Mouse (Mus musculus) neural tube, embryonic 14.5 days (tissue): Measurements from ENCODE around the gene Mapk12. TPM values are rescaled to one million over a fixed set of nuclear protein-coding genes. Genes with fewer than 3 reads are reported as not detected.

Source experiments
- ATAC-seq: fragments of 200-750 bp; cut with Nextera tagmentation; 2 replicates; pipeline ENCODE4 v1.8.0; 2017; ENCODE audit warnings: low read depth, mild to moderate bottlenecking, moderate TSS enrichment, moderate library complexity
- H3K27ac ChIP-seq: fragments of 300-500 bp; sonication (generic); 2 replicates; pipeline ENCODE4 v1.5.1; 2014; ENCODE audit warnings: low read depth, mild to moderate bottlenecking, control low read depth, low read length, moderate library complexity, mixed read lengths
- H3K27me3 ChIP-seq: fragments of 300-500 bp; sonication (generic); 2 replicates; pipeline ENCODE4 v1.6.1; 2014; ENCODE audit warnings: low read length; ENCODE audit not compliant: control insufficient read depth, insufficient read depth
- H3K36me3 ChIP-seq: fragments of 300-500 bp; sonication (generic); 2 replicates; pipeline ENCODE4 v1.6.1; 2014; ENCODE audit warnings: low read length, mixed read lengths; ENCODE audit not compliant: control insufficient read depth, insufficient read depth
- H3K4me1 ChIP-seq: fragments of 300-500 bp; sonication (generic); 2 replicates; pipeline ENCODE4 v1.6.1; 2014; ENCODE audit warnings: low read length; ENCODE audit not compliant: control insufficient read depth, insufficient read depth
- H3K4me2 ChIP-seq: fragments of 300-500 bp; sonication (generic); 2 replicates; pipeline ENCODE4 v1.6.1; 2014; ENCODE audit warnings: mild to moderate bottlenecking, low read depth, low read length, control low read depth
- H3K4me3 ChIP-seq: fragments of 300-500 bp; sonication (generic); 2 replicates; pipeline ENCODE4 v1.5.1; 2014; ENCODE audit warnings: low read depth, low read length, control low read depth, mixed read lengths
- H3K9ac ChIP-seq: fragments of 300-500 bp; sonication (generic); replicated peaks from 2 replicates; pipeline ENCODE4 v1.6.1; 2014; ENCODE audit warnings: low read depth, mild to moderate bottlenecking, control low read depth, low read length, mixed read lengths
- H3K9me3 ChIP-seq: fragments of 300-500 bp; sonication (generic); 2 replicates; pipeline ENCODE4 v1.6.1; 2016; ENCODE audit warnings: low read length; ENCODE audit not compliant: control insufficient read depth
- WGBS: fragments of 180-500 bp; shearing (Covaris S2); extraction: QIAGEN DNeasy Blood & Tissue Kit; methylation state at CpG from one replicate; pipeline ENCODE4 v1.1.7; 2014; 5-methylcytosine and 5-hydroxymethylcytosine counted together
- polyA plus RNA-seq: library from polyadenylated mRNA; unstranded; fragments of >200 nt; fragmentation: Nextera tagmentation; extraction: Ambion mirVana; gene quantifications from 2 replicates; pipeline ENCODE4 v1.2.1, GENCODE M21; 2014

The Mapk12 gene
- 2.9 and 5.2 TPM in 2 replicates for polyA plus RNA-seq

GRCm38 (mm10) chr15:89140659-89141252, at the start of gene Mapk12:
TSS of gene Mapk12 (minus strand) at chr15:89140703.
- Histone ChIP-seq H3K27me3 (peaks cover 8% of the 10 kb centered on the region; the same call in 1 of the 2 replicates), H3K4me1 (peaks cover 13% of the 10 kb centered on the region), H3K27ac (no peak within 1 kb of the TSS), H3K9me3 (no peaks in the 10 kb centered on the region), H3K36me3 (0 out of 2 replicates have a peak, but pooled peaks cover 9% of the 10 kb centered on the region), H3K4me3 (peak within 1 kb of the TSS; percentile 39), H3K9ac (peak within 1 kb of the TSS; percentile 57), H3K4me2 (peak within 1 kb of the TSS; percentile 92)
- under 1% methylated on average over 21 of the region's 21 CpGs for WGBS
- peak; percentile 29; the same call in 1 of the 2 replicates for ATAC-seq

- no peak for ATAC-seq
Measured at GRCm38 (mm10) chr15:89184937-89185227, 44.4 kb upstream of the Mapk12 start.

GRCm38 (mm10) chr15:89184141-89184936, 43.8 kb upstream of the Mapk12 start:
- Histone ChIP-seq H3K9me3 (no peaks in the 10 kb centered on the region), H3K9ac (no peak overlapping the region), H3K4me2 (no peak overlapping the region), H3K27me3 (no peaks in the 10 kb centered on the region), H3K4me3 (no peak overlapping the region), H3K4me1 (no peaks in the 10 kb centered on the region; the same call in 1 of the 2 replicates), H3K27ac (no peak overlapping the region), H3K36me3 (peaks cover 17% of the 10 kb centered on the region)
- WGBS = 48% methylated on average over 5 of the region's 5 CpGs
- no peak for ATAC-seq

More at GRCm38 (mm10) chr15:89184937-89185227, 44.4 kb upstream of the Mapk12 start:
- H3K27me3 ChIP-seq = no peaks in the 10 kb centered on the region
- no peaks in the 10 kb centered on the region; the same call in 1 of the 2 replicates for H3K4me1 ChIP-seq
- H3K9me3 ChIP-seq = no peaks in the 10 kb centered on the region
- no peak overlapping the region for H3K4me3 ChIP-seq
- no peak overlapping the region for H3K27ac ChIP-seq
- WGBS = 74% methylated on average over 5 of the region's 5 CpGs
- H3K36me3 ChIP-seq = peaks cover 21% of the 10 kb centered on the region
- no peak overlapping the region for H3K9ac ChIP-seq
- H3K4me2 ChIP-seq = no peak overlapping the region

GRCm38 (mm10) chr15:89182842-89183241, 42.3 kb upstream of the Mapk12 start:
- Histone ChIP-seq H3K27me3 (no peaks in the 10 kb centered on the region), H3K9me3 (no peaks in the 10 kb centered on the region), H3K4me1 (peaks cover 15% of the 10 kb centered on the region), H3K9ac (no peak overlapping the region), H3K4me2 (no peak overlapping the region), H3K27ac (no peak overlapping the region), H3K4me3 (no peak overlapping the region), H3K36me3 (peaks cover 13% of the 10 kb centered on the region)
- no peak for ATAC-seq
- WGBS = 59% methylated on average over 5 of the region's 5 CpGs

GRCm38 (mm10) chr15:89182328-89182741, 41.8 kb upstream of the Mapk12 start:
- Histone ChIP-seq H3K4me3 (no peak overlapping the region), H3K9me3 (no peaks in the 10 kb centered on the region), H3K4me2 (no peak overlapping the region), H3K9ac (no peak overlapping the region), H3K4me1 (peaks cover 20% of the 10 kb centered on the region), H3K36me3 (peaks cover 12% of the 10 kb centered on the region), H3K27ac (no peak overlapping the region), H3K27me3 (no peaks in the 10 kb centered on the region)
- no peak for ATAC-seq
- 41% methylated on average over 6 of the region's 6 CpGs for WGBS

GRCm38 (mm10) chr15:89181561-89182270, 41.2 kb upstream of the Mapk12 start:
- H3K9me3 ChIP-seq = no peaks in the 10 kb centered on the region
- H3K4me2 ChIP-seq = peak overlapping the region; percentile 68; the same call in 1 of the 2 replicates
- no peaks in the 10 kb centered on the region for H3K27me3 ChIP-seq
- peaks cover 26% of the 10 kb centered on the region for H3K4me1 ChIP-seq
- H3K27ac ChIP-seq = no peak overlapping the region
- no peak overlapping the region for H3K9ac ChIP-seq
- 77% methylated on average over 10 of the region's 10 CpGs for WGBS
- H3K4me3 ChIP-seq = peak overlapping the region; percentile 78; the same call in 1 of the 2 replicates
- peaks cover 6% of the 10 kb centered on the region for H3K36me3 ChIP-seq
- no peak for ATAC-seq

DNA sequence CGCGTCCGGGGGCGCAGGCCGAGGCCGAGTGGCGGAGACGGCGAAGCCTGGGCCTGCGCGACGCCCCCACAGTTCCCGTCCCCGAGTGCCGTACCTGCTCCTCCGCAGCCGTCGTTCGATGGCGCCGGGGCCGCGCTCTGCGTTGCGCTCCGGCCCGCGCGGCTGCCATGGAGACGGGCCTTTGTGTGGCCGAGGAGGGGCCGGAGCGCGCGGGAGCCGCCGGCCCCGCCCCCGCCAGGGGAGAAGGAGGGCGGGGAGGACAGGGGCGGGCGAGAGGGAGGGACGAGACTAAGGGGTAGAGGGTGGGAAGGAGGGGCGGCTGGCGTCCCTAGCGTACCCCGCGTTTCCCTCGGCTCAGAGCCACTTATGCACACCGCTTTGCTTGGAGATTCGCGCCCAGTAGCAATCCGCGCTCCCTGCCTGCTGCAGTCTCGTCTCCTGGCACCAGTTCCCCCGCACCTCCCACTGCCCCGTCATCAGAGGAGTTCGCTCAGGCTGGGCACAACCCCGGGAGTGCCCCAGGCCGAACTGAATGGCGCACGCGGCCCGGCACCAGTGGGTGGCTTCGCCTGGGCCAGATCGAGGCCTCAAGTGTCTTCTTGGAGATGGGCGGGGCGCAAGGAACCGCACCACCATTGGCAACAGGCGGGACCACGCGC, 40.2 kb upstream of the Mapk12 start, which contains the start of gene Plxnb2:
Plxnb2 (minus strand) TSS at position 218 of the 659 bp plus-strand sequence.
- Histone ChIP-seq H3K27ac (peak within 1 kb of the TSS; percentile 91), H3K4me1 (peaks cover 33% of the 10 kb centered on the region), H3K27me3 (no peaks in the 10 kb centered on the region), H3K4me2 (peak within 1 kb of the TSS; percentile 68), H3K9me3 (no peaks in the 10 kb centered on the region), H3K4me3 (peak within 1 kb of the TSS; percentile 78), H3K36me3 (no peaks in the 10 kb centered on the region; the same call in 1 of the 2 replicates), H3K9ac (peak within 1 kb of the TSS; percentile 92)
- ATAC-seq = peak; percentile 89
- under 1% methylated on average over 34 of the region's 72 CpGs for WGBS

- peaks cover 35% of the 10 kb centered on the region for H3K4me1 ChIP-seq
Measured at GRCm38 (mm10) chr15:89180081-89180541, 39.6 kb upstream of the Mapk12 start.

More at GRCm38 (mm10) chr15:89180081-89180541, 39.6 kb upstream of the Mapk12 start:
- H3K36me3 ChIP-seq = no peaks in the 10 kb centered on the region
- H3K27me3 ChIP-seq = no peaks in the 10 kb centered on the region
- H3K4me2 ChIP-seq = peak overlapping the region; percentile 68
- peak; percentile 16 for ATAC-seq
- peak overlapping the region; percentile 91 for H3K27ac ChIP-seq
- H3K9me3 ChIP-seq = no peaks in the 10 kb centered on the region
- H3K9ac ChIP-seq = peak overlapping the region; percentile 92
- under 1% methylated on average over 26 of the region's 26 CpGs for WGBS
- peak overlapping the region; percentile 78 for H3K4me3 ChIP-seq
